ENCODE assay signal across 8 mouse cellular contexts in the genomic region with DNA sequence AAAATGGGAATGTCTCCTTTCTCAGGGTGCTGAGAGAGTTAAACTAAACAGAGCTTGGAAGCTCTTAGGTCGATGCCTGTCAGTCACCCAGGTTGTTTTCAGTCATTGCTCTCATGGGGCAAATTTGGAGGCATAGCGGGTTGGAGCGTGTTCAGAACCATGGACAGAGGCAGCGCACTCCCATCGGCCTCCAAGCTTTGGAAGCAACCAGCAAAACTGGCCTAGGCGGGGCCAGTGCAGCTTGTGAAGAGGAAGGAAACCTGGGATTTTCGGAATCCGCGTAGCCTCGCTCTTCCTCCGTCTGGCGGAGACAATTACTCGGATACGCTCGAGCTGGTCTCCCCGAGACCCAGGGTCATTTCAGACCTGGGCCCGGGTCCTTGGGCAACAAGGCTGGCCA.
DNase-seq lines count a peak whose midpoint lies in the region; ATAC-seq lines count a peak whose summit lies in the region.

No protein-coding gene starts in this region.

- H3K9me3 ChIP-seq in embryonic facial prominence, embryonic 13.5 days: no peaks in the 10 kb centered on the region
- H3K9me3 ChIP-seq in midbrain, embryonic 13.5 days: no peaks in the 10 kb centered on the region

- H3K4me1 ChIP-seq in embryonic facial prominence, embryonic 13.5 days: peaks cover 12% of the 10 kb centered on the region
- peaks cover 31% of the 10 kb centered on the region for H3K4me1 ChIP-seq in midbrain, embryonic 13.5 days (replicated peaks)

- H3K9ac ChIP-seq in embryonic facial prominence, embryonic 13.5 days: no peak overlapping the region
- 0 out of 2 replicates have a peak overlapping the region, but pooled peaks have one; percentile 2 for H3K9ac ChIP-seq in midbrain, embryonic 13.5 days (replicated peaks)

- intact Hi-C loops in heart, postnatal 36 days (cut with DNase I): no loop called here

- H3K27me3 ChIP-seq in embryonic facial prominence, embryonic 13.5 days: peaks cover 93% of the 10 kb centered on the region
- peaks cover 88% of the 10 kb centered on the region for H3K27me3 ChIP-seq in midbrain, embryonic 13.5 days

- peak; percentile 9 for DNase-seq in thymus, postnatal 0 days (ENCODE audit: low spot score)
- no peak for DNase-seq in thymus, postnatal 36 days
- DNase-seq in heart, postnatal 36 days: peak; percentile 45 to 57
- peak; percentile 2 for DNase-seq in large intestine, adult 2 months (ENCODE audit: low read depth, low spot score)
- DNase-seq in urinary bladder, postnatal 25 days (ENCODE audit: low spot score): peak; percentile 56
- DNase-seq in cerebellum, adult 9-10 months: no peak

- ATAC-seq in embryonic facial prominence, embryonic 13.5 days (ENCODE audit: insufficient number of reproducible peaks, insufficient read depth, low FRiP score, low TSS enrichment, low read depth): no peak
- no peak for ATAC-seq in midbrain, embryonic 13.5 days

- no peak overlapping the region for H3K27ac ChIP-seq in embryonic facial prominence, embryonic 13.5 days
- no peak overlapping the region for H3K27ac ChIP-seq in midbrain, embryonic 13.5 days

- H3K4me3 ChIP-seq in embryonic facial prominence, embryonic 13.5 days: peak overlapping the region; percentile 22
- peak overlapping the region; percentile 26 for H3K4me3 ChIP-seq in midbrain, embryonic 13.5 days (replicated peaks)

- peak overlapping the region; percentile 57 for H3K4me2 ChIP-seq in embryonic facial prominence, embryonic 13.5 days
- peak overlapping the region; percentile 48 for H3K4me2 ChIP-seq in midbrain, embryonic 13.5 days (replicated peaks)

- 1% methylated on average over 17 of the region's 17 CpGs for WGBS in embryonic facial prominence, embryonic 13.5 days
- WGBS in large intestine, adult 2 months: 5% methylated on average over 17 of the region's 17 CpGs
- under 1% methylated on average over 17 of the region's 17 CpGs for WGBS in midbrain, embryonic 13.5 days

- no peaks in the 10 kb centered on the region for H3K36me3 ChIP-seq in embryonic facial prominence, embryonic 13.5 days
- H3K36me3 ChIP-seq in midbrain, embryonic 13.5 days: no peaks in the 10 kb centered on the region

Comparison
In these comparisons a context has a peak if more than half of its experiments do, and no peak if none do; other contexts are left out.
1. DNase-seq: peak in thymus, postnatal 0 days (single experiment), heart, postnatal 36 days (2 of 2), large intestine, adult 2 months (single experiment) and urinary bladder, postnatal 25 days (single experiment); none in thymus, postnatal 36 days (0 of 2) and cerebellum, adult 9-10 months (single experiment).